Mouse (Mus musculus) stomach, adult 2 months (tissue): Measurements from ENCODE around the gene Gatc. TPM values are rescaled to one million over a fixed set of nuclear protein-coding genes. Genes with fewer than 3 reads are reported as not detected.

Experiments
- polyA plus RNA-seq: library from polyadenylated mRNA; depleted of rRNA; stranded (reverse); fragments of >200 nt; gene quantifications from 2 replicates; pipeline ENCODE4 v1.2.3, GENCODE M21; 2012; rRNA removed

Gatc gene
- polyA plus RNA-seq = 3.6 and 4.2 TPM in 2 replicates

GRCm38 (mm10) chr5:115340577-115341313 is at the start of gene Gatc, which contains the start of gene Triap1:
Gene Gatc (minus strand): TSS chr5:115341178.
Gene Triap1 (plus strand): TSS chr5:115341225.

DNA sequence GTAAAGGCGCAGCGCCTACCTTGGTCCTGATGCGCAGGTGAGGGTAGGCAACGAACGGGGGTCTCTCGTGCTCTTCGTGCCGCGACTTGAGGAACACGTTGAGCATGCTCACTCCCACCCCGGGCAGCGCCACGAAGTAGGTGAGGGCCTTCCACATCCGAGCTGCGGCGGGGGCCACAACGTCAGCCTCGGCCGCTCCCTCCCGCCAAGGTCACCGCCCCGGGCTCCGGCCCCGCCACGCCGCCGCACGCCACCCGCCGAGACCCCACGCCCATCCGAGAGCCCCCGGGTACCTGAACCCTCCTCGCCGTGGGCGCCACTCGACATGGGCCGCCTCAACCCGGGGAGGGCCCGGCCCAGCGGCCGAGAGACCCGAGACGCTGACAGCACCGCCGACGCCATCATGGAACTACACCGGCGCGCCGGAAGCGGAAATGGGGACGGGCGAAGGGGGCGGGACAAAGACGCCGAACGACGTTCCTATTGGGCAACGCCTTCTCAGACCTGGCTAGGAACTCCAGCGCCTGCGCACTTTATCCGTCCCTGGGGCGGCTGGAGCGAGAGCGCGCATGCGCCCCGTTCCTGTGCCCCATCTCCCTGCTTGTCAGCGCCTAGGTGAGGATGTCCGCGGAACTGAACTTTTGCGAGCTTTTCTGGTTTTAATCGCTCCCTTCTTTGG is 7.7 kb upstream of the Gatc start, which contains the start of gene Cox6a1:
TSS of gene Cox6a1 (minus strand) at position 436 of the 679 bp plus-strand sequence.

GRCm38 (mm10) chr5:115326875-115327609 is 13.9 kb downstream of the Gatc start, which contains the start of gene Srsf9:
Gene Srsf9 (plus strand): TSS chr5:115327177.

DNA sequence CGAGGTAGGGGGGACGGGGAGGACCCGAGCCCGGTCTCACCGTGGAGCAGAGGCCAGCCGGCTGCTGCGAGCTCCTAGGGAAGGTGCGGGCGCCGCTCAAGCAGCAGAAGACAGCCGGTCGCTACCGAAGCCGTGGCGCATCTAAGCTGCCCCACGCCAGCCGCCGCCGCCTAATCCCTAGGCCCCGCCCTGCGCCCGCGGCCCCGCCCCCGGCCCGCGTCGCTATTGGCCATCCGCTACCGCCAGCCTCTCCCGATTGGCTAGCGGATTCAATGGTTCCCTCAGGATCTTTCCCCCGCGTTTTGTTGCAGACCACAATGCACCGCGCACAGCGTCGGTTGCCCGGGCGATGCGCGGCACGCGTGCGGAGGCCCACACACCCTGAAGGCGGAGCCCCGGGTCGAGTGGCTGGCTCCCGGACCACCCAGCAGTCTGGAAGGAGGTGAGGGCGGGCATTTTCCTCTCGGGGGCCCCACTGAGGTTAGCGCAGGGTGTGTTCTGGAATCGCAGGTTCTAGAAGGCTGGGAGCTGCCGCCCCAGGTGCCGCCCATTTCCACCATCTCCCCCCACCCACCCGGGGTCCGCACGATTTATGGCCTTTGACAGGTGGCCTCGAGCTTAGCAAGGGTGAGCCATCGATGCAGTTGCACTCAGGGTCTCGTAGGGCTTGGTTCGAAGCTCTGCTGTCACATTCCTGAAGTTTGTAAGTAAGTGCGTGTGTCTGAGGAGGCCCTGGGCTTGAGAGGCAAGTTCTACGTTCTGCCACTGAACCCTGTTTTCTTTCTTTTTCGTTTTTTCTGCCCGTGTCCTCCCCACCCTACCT is 40.0 kb downstream of the Gatc start, which contains the start of gene Dynll1:
TSS of gene Dynll1 (minus strand) at position 208 of the 823 bp plus-strand sequence.

Other genes starting within 250 kb of the Gatc start
- not detected in 2 replicates for gene Gm10401, start 242.9 kb downstream of the Gatc start, polyA plus RNA-seq
- 62.0 and 69.5 TPM in 2 replicates for gene Acads, start 221.8 kb downstream of the Gatc start, polyA plus RNA-seq
- gene Unc119b, start 206.2 kb downstream of the Gatc start, polyA plus RNA-seq = 14.9 and 15.3 TPM in 2 replicates
- gene Mlec, start 183.0 kb downstream of the Gatc start, polyA plus RNA-seq = 32.7 and 34.7 TPM in 2 replicates
- gene Cabp1, start 146.8 kb downstream of the Gatc start, polyA plus RNA-seq = 0.51 and 0.57 TPM in 2 replicates
- 40.6 and 139 TPM in 2 replicates for gene Pop5, start 105.3 kb downstream of the Gatc start, polyA plus RNA-seq
- 73.9 and 104 TPM in 2 replicates for gene Rnf10, start 68.3 kb downstream of the Gatc start, polyA plus RNA-seq
- 4.9 and 5.8 TPM in 2 replicates for gene Coq5, start 61.5 kb downstream of the Gatc start, polyA plus RNA-seq
- gene Dynll1, start 40.2 kb downstream of the Gatc start, polyA plus RNA-seq = 51.1 and 79.2 TPM in 2 replicates
- gene Srsf9, start 14.0 kb downstream of the Gatc start, polyA plus RNA-seq = 10.4 and 21.9 TPM in 2 replicates
- gene Triap1, start within 50 bp of the Gatc start, polyA plus RNA-seq = 4.2 and 4.3 TPM in 2 replicates
- 2,279 and 5,235 TPM in 2 replicates for gene Cox6a1, start 7.8 kb upstream of the Gatc start, polyA plus RNA-seq
- gene Msi1, start 88.4 kb upstream of the Gatc start, polyA plus RNA-seq = 8.2 and 8.9 TPM in 2 replicates
- 22,403 and 37,455 TPM in 2 replicates for gene Pla2g1b, start 125.1 kb upstream of the Gatc start, polyA plus RNA-seq
- gene Sirt4, start 143.5 kb upstream of the Gatc start, polyA plus RNA-seq = 11.4 and 13.2 TPM in 2 replicates
- gene Pxn, start 165.5 kb upstream of the Gatc start, polyA plus RNA-seq = 48.3 and 55.4 TPM in 2 replicates
- 1,163 and 1,311 TPM in 2 replicates for gene Rplp0, start 218.3 kb upstream of the Gatc start, polyA plus RNA-seq
- gene Gcn1l1, start 224.1 kb upstream of the Gatc start, polyA plus RNA-seq = 14.9 and 16.2 TPM in 2 replicates